Mouse (Mus musculus): ENCODE results near the gene Cnot9.
"Not testable (repeated sequence)": the region's sequence is repeated elsewhere in the genome, so short reads cannot be mapped to it uniquely, and the experiment has no call there.

Cnot9 gene

DNA sequence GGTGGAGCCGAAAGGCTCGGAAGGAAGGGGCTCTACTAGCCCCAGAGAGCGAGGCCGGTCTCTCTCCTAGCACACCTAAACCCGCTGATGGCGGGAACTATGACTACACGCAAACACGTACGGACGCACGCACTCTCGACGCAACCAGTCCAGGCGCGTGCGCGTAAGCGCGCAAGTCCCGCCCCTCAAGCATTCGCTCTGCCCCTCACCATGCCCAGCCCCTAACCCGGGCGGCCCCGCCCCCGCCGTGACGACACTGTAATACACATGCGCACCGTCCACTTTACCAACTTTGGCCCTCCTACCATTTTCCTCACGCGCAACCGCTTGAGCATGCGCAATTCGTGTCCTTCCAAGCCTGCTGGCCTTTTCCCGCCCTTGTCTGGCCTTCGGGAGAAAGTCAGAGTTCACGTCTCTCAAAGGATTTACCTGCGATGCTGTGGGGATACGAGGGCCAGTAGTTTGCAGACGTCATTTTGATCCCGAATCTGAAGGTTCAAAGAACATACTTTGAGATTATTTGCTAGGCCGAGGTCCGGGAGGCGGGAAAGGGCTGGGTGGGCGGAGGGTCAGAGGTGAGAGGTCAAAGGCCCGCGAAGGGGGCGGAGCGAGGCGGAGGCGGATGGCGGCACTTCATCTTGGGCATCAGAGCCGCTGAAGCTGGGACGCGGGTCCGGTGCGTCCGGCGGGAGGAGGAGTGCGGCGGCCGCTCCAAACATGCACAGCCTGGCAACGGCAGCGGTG is at the start of gene Cnot9:
Gene Cnot9, plus strand, starts transcription at position 338 of the 744 bp plus-strand sequence.
- DNase-seq (ENCODE audit: low read depth, low spot score) = peak; percentile 100

DNA sequence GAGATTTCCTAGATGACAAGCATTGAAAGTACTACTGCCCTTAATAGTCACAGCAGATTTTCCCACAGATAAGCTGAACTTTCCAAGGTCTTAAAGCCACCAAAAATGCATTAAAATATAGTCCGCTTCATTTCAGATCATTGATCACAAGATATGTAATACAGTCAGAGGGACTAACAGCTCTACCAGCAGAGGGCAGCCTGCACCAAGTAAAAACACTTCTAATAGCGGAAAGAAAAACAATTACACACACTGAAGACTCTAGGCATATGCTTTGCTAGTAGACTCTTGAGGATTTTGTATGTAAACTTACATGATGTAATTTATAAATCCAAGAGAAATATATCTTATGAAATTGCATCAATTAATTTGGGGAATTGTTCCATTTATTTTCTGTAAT is 45.6 kb upstream of the Cnot9 start:
- DNase-seq (ENCODE audit: low read depth, low spot score) = peak; percentile 65

DNA sequence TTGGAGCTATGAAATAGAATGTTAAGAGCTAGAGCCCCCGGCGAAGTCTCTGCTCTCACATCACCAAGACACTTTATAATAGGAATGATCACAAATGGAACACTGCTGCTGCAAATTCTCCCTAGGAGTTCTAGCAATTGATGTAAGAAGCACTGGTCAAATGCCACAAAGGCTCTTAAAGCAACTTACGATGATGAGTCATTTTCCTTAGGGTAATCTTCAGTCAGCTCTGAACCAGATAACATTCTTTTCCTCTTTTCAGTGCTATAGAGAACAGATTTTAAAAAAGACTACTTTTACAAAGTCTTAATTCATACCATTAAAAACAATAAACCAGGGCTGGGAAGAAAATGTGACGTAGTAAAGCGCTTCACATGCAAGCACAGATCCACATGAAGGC is 20.1 kb upstream of the Cnot9 start:
- DNase-seq (ENCODE audit: low read depth, low spot score) = no peak

DNA sequence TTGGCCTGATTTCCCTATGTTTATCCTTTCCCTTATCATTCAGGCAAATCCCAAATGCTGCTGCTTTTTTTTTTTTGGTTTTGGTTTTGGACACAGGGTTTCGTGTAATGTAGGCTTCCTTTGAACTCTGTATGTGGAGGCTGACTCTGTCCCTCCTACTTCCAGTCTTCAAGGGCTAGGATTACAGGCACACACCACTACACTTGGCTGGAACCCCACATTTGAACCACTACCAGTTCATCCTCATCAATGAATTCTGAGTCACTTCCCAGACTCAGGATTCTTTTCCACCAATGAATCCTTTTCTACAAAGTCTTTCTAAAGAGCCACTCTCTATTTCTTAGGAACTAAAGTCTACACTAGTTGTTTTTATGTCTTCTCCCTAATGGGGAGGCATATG is 4.8 kb upstream of the Cnot9 start:
- DNase-seq (ENCODE audit: low read depth, low spot score) = no peak

DNA sequence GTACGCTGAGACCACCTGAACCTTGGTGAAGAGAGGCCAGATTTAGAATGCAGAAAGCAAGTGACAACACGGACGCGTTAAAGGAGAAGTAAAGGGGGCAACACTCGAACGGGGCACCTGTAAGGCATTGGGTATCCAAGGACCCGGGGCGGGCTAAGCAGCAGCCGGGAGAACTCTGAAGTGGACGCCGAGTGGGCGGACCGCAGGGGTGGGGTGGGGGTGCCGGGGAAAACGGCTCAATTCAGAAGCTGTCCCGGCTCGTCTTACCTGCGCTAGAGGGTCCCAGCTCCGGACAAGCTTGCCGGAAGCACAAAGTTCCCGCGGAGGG is 501 bp upstream of the Cnot9 start:
- DNase-seq (ENCODE audit: low read depth, low spot score) = no peak

DNA sequence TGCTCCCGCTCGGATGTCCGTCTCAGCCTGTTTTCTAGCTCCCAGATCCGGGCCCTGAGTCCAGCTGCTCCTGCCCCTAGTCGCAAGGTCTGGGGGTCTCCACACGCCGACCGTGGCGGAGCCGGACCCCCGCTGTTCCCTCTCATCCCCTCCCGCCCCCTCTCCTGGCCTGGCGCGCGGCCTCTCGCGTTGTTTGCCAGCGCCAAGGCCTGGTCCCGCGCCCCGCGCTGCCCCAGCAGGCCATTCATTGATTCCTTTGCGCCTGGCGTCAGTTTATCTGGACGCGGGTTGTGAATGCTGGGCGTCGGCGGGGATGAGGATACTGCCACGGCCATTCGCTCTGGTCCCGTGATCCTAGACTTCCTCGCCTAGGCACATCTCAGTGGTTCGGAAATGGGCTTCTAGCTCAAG is 618 bp downstream of the Cnot9 start:
- DNase-seq (ENCODE audit: low read depth, low spot score) = peak; percentile 93

DNA sequence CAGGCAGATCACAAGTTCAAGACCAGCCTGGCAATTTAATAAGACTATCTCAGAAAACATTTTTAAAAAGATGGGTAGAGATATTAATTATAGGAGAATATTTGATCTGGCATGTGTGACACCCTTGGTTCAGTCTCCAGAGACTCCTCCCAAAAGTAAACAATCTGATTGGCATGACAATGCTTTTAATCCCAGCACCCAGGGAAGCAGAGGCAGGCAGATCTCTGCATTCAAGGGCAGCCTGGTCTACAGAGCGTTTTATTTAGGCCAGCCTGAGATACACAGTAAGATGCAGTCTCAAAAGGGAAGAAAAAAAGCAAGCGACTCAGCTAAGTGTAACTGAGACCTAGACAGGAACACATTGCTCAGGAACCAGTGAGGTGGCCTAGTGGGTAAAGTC is 1.9 kb downstream of the Cnot9 start:
- peak; percentile 39 for DNase-seq (ENCODE audit: low read depth, low spot score)

DNA sequence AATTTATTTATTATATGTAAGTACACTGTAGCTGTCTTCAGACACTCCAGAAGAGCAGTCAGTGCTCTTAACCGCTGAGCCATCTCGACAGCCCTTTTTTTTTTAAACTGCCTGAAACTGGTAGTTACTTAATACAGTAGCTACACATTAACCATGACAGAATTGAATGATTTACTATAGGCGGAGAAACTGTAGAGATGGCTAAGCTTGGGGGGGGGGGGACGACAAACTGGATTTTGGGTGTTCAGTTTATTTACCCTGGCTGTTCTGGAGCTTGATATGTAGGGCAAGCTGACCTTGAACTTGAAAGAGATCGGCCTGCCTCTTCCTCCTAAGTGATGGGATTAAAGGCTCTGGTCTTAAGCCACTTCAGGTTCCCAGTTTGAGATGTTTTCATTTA is 5.4 kb downstream of the Cnot9 start:
- no peak for DNase-seq (ENCODE audit: low read depth, low spot score)

DNA sequence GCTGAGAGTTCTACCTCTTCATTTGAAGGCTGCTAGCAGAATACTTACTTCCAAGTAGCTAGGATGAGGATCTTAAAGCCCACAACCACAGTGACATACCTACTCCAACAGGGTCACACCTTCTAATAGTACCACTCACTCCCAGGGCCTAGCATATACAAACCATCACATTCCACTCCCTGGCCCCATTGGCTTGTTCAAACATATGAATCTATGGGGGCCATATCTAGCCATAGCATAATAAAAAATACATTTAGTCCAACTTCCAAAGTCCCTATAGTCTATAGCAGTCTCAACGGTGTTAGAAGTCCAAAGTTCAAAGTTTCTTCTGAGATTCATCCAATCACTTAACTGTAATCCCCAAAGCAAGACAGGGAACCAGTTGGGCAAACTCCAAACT is 7.1 kb downstream of the Cnot9 start:
- DNase-seq (ENCODE audit: low read depth, low spot score) = not testable (repeated sequence)

DNA sequence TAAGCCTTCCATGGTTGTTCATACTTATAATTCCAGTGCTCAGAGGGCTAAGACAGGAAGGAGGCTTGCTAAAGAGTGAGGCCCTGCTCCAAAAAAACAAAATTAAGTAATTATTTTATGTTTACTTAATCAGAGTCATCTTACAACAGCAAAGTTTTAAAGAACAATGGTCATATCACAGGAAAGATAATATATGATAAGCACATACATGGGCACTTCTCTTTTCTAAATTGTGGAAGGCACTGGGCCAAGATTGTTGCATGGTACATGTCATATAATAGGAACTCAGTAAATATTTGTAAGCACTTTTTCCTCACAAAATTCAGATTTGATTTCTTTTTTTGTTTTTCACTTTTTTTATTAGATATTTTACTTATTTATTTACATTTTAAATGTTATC is 14.0 kb downstream of the Cnot9 start:
- no peak for DNase-seq (ENCODE audit: low read depth, low spot score)

DNA sequence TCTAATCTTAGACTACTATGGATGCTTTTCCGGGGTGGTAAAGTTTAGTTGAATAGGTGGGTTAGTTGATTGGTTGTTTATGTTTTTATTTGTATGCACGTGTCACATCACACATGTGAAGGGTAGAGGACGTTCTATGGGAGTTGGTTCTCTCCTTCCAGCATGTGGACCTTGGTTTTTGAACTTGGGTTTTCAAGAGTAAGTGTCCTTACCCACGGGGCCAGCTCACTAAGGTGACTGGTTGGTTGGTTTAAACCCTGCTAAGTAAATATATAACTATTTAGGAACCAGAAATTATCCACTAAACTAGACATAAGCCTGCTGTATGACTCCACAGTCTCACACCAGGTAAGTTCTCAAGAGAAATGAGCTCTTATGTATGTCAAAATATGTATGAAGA is 18.9 kb downstream of the Cnot9 start:
- DNase-seq (ENCODE audit: low read depth, low spot score) = no peak

DNA sequence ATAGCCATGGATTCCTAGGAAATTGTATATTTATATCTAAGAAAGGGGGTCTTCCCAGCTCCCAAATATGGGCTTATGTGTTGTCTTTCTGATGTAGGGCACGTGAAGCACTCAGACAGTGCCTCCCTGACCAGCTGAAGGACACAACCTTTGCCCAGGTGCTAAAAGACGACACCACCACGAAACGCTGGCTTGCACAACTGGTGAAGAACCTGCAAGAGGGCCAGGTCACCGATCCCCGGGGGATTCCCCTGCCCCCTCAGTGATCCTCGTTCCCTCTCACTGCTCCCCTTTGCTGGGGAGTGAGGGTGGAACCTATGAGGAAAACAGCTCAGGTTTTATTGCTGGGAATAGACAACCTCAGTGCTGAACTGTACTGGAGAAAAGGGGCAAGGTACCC is 22.7 kb downstream of the Cnot9 start:
- no peak for DNase-seq (ENCODE audit: low read depth, low spot score)

DNA sequence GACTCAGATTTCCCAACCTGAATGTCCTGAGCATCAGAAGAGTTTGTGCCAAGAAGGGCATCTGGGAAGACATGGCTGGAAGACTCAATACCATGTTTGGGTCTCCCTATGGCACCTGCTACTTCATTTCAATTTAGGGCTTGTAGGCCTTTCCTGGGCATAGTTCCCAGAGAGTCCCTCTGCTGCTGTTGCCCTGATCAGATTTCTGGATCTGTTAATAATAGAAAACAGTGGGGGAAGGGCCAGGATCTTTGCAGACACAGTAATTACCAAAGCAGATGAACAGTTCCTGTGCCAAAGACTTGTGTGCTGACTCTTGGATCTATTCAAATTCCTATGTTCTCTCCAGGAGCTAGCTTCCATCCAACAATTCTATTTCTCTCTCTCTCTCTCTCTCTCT is 32.8 kb downstream of the Cnot9 start:
- no peak for DNase-seq (ENCODE audit: low read depth, low spot score)

DNA sequence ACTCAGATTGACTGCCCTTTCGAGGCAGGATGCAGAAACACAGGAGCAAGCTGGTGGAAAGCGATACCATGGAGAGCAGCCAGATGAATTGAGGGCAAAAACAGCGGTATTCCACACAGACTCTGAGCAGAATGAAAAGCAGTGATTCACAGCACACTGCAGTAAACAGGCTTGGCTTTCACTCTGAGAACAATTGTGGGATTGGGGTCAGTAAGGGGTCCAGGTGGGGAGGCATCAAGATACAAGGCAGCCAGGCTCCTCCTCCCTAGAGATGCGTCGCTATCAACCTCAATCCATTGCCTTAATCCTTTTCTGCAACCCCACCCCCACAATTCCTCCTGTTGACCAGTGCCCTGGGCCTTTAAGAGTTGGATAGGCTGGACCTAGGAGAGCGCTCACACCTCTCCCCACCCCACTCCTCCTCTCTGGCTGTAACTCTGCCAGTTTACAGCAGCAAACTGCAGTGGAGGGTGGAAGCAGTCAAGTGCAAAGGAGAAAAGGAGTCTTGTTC is 36.6 kb downstream of the Cnot9 start, which contains the start of gene Plcd4:
Gene Plcd4, plus strand, starts transcription at position 438 of the 511 bp plus-strand sequence.
- DNase-seq (ENCODE audit: low read depth, low spot score) = peak; percentile 34

DNA sequence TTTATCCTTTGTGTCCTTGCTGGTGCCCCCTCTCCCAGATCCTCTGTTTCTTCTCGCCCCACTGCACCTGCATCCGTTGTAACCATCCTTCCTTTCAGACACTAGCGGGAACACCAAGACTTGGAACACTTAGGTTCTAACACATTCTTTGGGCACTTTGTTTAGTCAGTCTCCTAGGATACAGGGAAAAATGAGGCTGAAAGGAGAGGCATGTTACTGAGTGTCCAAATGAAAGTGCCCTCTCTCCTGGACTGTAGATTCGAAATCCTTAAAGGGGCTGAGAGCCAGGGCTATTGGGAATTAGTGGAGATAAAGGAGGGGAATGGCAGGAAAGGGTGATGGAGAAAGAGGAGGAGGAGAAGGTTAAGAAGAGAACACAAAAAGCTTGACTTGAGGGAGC is 38.3 kb downstream of the Cnot9 start, which contains the start of gene Usp37:
Gene Usp37, minus strand, starts transcription at position 101 of the 400 bp plus-strand sequence.
- DNase-seq (ENCODE audit: low read depth, low spot score) = no peak

DNA sequence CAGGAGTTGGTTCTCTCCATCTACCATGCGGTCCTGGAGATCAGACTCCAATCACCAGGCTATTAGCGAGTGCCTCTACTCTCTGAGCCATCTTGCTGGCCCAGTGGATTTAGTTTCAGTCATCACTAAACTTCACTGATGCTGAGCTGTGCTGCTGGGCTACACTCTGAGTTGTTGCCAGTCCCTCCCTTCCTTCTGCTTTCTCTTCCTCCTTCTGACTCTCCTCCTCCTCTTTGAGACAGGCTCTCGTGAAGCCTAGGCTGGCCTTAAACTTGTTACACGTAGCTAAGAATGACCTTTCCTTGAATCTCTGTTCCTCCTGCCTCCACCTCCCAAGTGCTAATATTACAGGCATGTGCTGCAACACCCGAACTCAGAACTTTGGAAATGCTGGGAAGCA is 53.2 kb downstream of the Cnot9 start:
- DNase-seq (ENCODE audit: low read depth, low spot score) = no peak

DNA sequence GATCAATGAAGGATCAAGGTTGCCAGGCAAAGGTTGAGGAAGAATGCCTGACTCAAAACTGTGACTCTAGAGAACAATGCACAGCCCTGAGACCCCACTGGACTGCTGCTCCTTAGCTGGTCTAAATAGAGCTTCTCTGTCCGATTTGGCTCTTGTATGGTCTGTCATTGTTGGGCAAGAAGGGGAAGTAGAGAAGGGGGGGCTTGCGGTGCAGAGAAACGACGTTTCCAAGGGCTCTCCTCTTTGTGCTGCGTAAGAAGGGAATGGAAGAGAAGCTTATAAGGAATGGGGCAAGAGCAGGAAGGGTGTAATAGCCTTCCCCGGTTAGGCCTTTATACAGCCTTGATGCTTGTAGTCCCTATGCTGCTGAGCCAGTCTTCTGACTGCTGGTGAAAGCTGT is 60.0 kb downstream of the Cnot9 start:
- no peak for DNase-seq (ENCODE audit: low read depth, low spot score)

DNA sequence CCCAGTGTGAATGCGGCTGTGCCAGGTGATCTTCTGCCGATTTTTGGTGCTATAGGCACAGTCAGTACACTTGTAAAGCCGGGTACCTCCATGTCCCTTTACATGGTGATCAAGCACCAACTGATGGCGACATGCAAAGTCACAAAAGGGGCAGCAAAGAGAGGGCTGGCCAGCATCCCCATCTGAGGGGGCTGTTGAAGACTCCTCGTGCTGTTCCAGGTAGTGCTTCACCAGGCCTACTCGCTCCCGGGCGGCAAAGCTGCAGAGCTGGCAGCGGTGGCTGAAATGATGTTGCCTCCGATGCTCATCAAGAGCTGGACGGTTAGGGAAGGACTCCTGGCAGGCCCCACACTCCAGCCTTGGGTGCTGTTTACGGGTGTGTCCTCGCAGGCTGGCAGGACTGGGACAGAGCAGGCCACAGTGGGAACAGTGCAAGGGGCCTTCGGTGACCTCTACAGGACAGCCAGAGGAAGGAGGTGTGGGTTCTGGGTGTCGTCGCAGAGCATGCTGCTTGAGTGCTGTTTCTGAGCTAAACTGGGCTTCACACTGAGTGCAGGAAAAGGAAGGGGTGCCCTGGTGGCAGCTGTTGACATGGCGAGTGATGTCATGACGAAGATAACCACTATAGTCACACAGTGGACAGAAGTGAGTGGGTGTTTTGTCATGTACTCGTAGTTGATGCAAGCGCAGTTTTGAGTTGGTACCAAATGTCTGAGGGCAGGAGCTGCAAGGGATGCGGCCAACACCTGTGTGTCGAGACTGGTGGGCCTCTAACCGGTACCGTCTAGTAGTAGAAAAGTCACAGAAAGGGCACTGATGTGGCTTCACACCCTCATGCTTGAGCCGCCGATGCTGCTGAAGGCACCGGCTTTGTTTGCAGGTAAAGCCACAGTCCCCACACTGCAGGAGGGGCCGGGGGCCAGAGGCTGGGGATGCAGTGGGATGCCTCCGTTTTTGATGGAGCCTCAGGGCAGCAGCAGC is 64.2 kb downstream of the Cnot9 start:
- peak; percentile 51 for DNase-seq (ENCODE audit: low read depth, low spot score)
